Mouse (Mus musculus) brain, embryonic 18.5 days (tissue): ENCODE results near the gene Mecom.

ENCODE experiments used
- DNase-seq: peaks from one replicate; pipeline ENCODE4 v3.0.0-alpha.2; 2012; ENCODE audit warnings: low read depth, low spot score

The Mecom gene

GRCm38 (mm10) chr3:30104515-30105098, 443.2 kb downstream of the Mecom start:
- DNase-seq = no peak

DNA sequence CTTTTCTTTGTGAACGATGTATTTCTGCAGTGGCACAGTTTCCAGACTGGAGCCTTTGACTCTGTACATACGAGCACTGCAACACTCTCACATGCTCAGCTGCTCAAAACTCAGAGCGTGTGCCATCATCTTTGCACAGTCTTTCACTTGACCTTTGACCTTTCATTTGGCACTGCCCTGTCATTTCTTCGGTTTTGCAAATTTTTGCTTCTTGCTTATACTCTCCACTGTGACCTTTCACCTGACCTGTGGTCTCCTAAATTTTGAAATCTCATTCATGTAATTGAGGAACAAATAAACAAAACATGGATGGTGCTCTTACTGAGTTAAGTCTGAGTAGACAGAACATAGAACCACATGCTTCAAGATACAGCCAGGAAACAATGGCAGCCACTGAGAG, 446.7 kb downstream of the Mecom start:
- no peak for DNase-seq

DNA sequence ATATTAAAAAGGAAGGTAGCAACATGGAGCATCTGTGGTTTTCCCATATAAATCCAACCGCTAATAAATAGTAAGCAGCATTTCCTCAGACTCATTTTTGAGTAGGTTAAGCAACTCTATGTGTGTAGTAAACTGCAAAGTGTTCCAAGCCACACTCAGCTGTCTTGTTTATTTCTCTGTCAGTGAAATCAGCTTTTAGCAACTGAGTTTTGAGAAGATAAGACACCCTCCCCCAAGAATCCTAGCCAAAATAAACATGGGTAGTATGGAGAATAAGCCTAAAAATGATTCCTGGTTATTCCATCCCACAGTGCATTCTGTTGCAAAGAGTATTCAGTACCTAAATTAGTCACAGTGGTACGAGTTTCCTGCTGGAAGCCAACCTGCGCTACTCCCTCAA, 450.1 kb downstream of the Mecom start:
- no peak for DNase-seq

- no peak for DNase-seq
Measured at GRCm38 (mm10) chr3:30097129-30097528, 450.7 kb downstream of the Mecom start.

DNA sequence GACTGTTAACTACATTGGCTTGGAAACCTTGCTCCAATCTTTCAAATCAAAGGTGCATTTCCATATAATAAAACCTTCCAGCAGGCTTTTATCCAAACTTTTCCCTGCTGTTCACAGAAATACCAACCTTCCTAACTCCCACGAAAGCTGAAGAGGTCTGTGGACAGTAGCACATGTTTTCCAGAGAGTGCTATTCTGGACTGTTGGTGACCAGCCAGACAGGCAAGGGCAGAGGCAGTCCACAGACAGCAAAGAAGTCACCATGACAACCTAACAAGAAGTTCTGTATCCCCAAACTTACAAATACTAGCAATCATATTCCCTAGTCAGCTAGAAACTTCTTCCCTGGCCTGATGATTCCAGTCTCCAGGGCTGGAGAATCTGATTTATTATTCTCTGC, 454.8 kb downstream of the Mecom start:
- DNase-seq = no peak

GRCm38 (mm10) chr3:30092481-30092880, 455.3 kb downstream of the Mecom start:
- DNase-seq = no peak

DNA sequence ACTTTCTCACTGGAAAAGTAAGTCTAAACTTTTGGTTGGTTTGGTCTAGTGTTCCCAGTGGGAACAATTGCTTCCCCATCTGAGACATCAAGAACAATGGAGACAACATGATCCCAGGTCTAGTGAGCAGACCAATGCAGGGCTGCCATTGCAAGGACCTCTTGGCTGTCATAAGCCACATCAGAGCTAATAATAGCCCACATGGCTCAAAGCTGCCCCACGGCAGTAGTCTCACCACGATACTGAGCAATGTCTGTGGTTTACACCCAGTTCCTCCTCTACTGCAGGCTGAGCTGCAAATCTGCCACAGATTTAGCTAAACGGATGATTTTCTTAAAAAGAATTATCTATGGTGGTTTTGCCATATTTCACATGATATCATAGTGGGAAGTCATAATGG, 455.9 kb downstream of the Mecom start:
- no peak for DNase-seq

- DNase-seq = no peak
Measured at GRCm38 (mm10) chr3:30091401-30091800, 456.4 kb downstream of the Mecom start.

DNA sequence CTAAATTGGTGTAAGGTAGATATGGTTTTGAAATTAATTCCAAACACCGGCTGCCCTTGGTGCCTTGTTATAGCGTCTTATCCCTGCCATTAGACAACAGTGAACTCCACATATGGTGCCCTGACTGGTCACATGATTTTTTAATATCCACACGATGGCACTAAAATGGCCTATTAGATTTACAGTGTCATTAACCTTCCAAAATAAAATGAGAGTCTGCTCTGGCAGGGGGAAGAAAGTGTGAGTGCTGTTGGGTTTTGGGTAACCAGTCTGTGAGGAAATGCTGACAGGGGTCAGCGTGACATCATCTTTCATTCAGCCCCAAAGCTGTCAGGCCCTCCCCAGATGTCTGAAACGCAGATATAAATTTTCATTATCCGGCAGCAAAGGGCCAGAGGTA, 461.7 kb downstream of the Mecom start:
- DNase-seq = no peak

DNA sequence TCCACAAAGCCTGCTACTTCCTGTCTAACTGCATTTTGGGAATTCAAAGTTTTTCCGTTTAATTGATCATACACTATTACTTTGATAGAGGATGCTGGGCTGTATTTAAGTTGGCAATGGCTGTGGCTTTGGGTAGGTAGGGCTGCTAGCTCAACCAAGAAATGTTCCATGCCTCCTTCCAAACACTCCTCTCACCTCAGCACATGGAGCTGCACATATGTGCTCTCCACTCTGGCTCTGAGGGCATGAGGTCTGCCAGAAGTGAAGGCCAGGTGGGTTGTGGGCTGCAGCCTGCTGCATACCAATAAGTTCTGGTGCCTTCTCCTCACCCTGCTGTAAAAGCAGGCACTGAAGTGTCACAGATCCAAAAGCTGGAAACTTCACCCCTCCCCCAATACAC, 464.0 kb downstream of the Mecom start:
- no peak for DNase-seq

DNA sequence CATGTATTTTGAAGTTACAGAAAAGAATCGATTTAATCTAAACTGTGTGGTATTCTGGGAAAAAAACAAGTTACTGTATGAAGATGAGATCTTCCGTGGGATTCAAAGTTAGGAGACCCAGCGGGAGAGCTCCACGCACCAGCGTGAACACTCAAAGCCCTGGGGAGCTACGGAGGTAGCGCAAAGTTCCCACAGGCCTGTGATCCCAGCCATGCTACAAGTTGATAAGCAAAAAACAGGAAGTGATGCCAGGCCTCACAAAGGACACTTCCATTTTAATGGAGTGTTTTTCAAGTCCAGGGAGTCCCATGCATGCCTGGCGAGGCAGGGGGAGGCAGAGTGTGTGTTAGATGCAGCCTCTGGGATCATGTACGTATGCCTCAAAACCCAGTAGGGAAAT, 464.5 kb downstream of the Mecom start:
- no peak for DNase-seq

GRCm38 (mm10) chr3:30080827-30081226, 467.0 kb downstream of the Mecom start:
- DNase-seq = no peak

- DNase-seq = no peak
Measured at GRCm38 (mm10) chr3:30076522-30076921, 471.3 kb downstream of the Mecom start.

DNA sequence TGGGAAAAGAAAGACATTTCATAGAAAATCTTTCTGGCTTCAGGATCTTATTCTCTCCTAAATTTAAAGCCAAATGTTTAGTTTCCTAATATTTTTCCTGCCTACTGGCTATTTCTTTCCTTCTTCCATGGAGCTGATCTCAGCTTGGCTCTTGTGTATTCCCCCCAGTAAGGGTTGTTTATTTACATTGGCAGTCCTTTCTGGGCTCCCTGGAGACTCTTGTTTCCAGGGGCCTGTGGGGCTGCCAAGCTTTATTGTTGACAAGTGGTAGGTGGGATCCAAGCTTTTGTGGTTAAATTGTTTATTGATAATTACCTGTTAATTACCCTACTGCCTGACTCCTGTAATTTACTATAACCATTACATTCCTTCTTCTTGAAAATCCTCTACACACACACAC, 476.5 kb downstream of the Mecom start:
- DNase-seq = no peak

GRCm38 (mm10) chr3:30066519-30066918, 481.3 kb downstream of the Mecom start:
- no peak for DNase-seq

DNA sequence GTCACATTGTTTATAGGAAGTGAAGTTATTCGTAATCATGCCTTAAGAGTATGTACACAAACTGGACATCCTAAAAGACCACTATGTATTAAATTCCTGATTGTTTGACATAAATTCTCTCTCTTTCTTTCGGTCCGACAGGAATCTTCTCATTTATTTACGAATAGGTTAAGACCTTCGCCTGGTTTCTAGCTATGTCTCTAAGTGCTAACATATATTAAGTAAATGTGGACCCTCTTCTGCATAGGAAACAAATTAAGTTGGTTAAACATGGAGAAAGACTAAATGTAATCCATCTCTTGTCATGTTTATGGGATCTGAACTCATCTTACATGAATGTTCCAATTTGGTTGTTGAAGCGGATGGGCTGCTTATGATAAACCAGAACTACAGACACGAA, 487.8 kb downstream of the Mecom start:
- no peak for DNase-seq

- DNase-seq = no peak
Measured at GRCm38 (mm10) chr3:30059615-30060014, 488.2 kb downstream of the Mecom start.

DNA sequence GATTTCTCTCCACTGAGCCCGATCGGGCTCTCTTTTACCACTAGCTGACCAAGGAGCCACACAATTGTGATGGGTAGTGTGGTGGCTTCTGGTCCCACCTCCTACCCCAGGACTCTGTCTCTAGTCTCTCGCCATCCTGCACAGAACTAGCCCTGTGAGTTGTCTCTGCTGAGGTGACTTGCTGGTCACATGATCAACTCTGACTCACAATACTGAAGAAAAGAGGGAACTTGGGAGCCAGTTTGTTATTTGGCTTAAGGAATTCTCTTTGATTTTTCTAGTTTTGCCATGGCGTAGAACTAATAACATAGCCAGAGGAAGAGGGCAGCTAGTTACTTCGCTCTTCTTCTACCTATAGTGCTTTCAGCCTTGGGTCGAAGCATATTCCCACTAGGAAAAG, 496.5 kb downstream of the Mecom start:
- DNase-seq = no peak

DNA sequence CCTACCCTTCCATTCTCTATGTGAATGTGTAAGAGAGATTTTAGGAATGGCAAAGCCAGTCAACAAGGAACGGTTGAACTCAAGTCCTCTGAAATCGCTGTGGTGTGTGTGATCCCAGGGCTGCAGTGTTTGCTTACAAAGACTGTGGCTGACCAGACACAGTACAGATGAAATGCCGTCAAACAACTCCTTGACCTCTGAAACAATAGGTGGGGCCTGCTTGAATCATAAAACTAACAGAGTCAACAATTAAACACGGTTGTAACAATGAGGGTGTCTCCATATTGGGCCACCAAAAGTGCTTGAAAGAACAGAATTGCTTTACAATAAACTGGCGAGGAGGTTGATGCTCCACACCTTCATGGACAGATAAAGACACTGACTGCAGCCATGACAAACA, 497.0 kb downstream of the Mecom start:
- no peak for DNase-seq

GRCm38 (mm10) chr3:30048792-30049191, 499.0 kb downstream of the Mecom start:
- no peak for DNase-seq

GRCm38 (mm10) chr3:30048157-30048556, 499.7 kb downstream of the Mecom start:
- no peak for DNase-seq

DNA sequence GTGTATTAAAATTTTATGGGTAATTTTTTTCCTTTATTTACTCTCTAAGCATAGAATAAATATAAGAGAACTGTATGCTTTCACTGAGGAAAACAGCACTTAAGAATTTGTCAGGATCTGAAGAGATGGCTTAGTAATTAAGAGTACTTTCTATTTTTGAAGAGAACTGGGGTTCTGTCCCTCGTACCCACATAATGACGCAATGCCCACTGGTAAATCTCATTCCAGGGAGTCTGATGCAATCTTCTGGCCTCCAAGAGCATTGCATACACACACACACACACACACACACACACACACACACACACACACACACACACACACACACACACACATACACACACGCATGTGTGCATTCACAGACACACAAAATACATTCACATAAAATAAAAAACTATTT, 504.3 kb downstream of the Mecom start:
- no peak for DNase-seq

- DNase-seq = no peak
Measured at GRCm38 (mm10) chr3:30038545-30038944, 509.3 kb downstream of the Mecom start.

- DNase-seq = no peak
Measured at GRCm38 (mm10) chr3:30019961-30020360, 527.8 kb downstream of the Mecom start.
